Mouse (Mus musculus) liver, postnatal 0 days (tissue): ENCODE data around the gene Sema3c. TPM values are rescaled to one million over a fixed set of nuclear protein-coding genes. Genes with fewer than 3 reads are reported as not detected.

Experiments used
- ATAC-seq: fragments of 200-750 bp; cut with Nextera tagmentation; 2 replicates; pipeline ENCODE4 v1.8.0; 2017; ENCODE audit warnings: mild to moderate bottlenecking, moderate library complexity
- DNase-seq: peaks from one replicate; pipeline ENCODE4 v3.0.0-alpha.2; 2016
- H3K27ac ChIP-seq: fragments of 300-500 bp; sonication (generic); 2 replicates; pipeline ENCODE4 v1.5.1; 2014; ENCODE audit warnings: antibody characterized with exemption, moderate library complexity, mild to moderate bottlenecking, low read depth
- H3K27me3 ChIP-seq: fragments of 300-500 bp; sonication (generic); 2 replicates; pipeline ENCODE4 v1.6.1; 2014; ENCODE audit warnings: low read length, control low read depth, mixed read lengths; ENCODE audit not compliant: insufficient read depth
- H3K36me3 ChIP-seq: fragments of 300-500 bp; sonication (generic); replicated peaks from 2 replicates; pipeline ENCODE4 v1.6.1; 2014; ENCODE audit warnings: mild to moderate bottlenecking, control low read depth, low read length, moderate library complexity, mixed read lengths; ENCODE audit not compliant: insufficient read depth
- H3K4me1 ChIP-seq: fragments of 300-500 bp; sonication (generic); 2 replicates; pipeline ENCODE4 v1.6.1; 2014; ENCODE audit warnings: antibody characterized with exemption, mild to moderate bottlenecking, control low read depth; ENCODE audit not compliant: insufficient read depth
- H3K4me2 ChIP-seq: fragments of 300-500 bp; sonication (generic); 2 replicates; pipeline ENCODE4 v1.6.1; 2014; ENCODE audit warnings: low read depth, mild to moderate bottlenecking, low read length, moderate library complexity, mixed read lengths
- H3K4me3 ChIP-seq: fragments of 300-500 bp; sonication (generic); 2 replicates; pipeline ENCODE4 v1.5.1; 2014; ENCODE audit warnings: low read depth, low read length
- H3K9ac ChIP-seq: fragments of 300-500 bp; sonication (generic); replicated peaks from 2 replicates; pipeline ENCODE4 v1.6.1; 2014; ENCODE audit warnings: mild to moderate bottlenecking, moderate library complexity
- H3K9me3 ChIP-seq: fragments of 300-500 bp; sonication (generic); 2 replicates; pipeline ENCODE4 v1.6.1; 2016; ENCODE audit warnings: mild to moderate bottlenecking, control low read depth, low read length, mixed read lengths
- CTCF ChIP-seq: sonication (generic); IDR thresholded peaks from 2 replicates; pipeline ENCODE4 v1.5.1; 2016; ENCODE audit warnings: antibody characterized with exemption, low read depth
- EP300 ChIP-seq: IDR thresholded peaks from 2 replicates; pipeline ENCODE4 v1.6.1; 2016; ENCODE audit warnings: antibody characterized with exemption, low read depth, mild to moderate bottlenecking
- WGBS: fragments of 180-500 bp; shearing (Covaris S2); extraction: QIAGEN DNeasy Blood & Tissue Kit; methylation state at CpG from one replicate; pipeline ENCODE4 v1.1.7; 2014; ENCODE audit not compliant: insufficient replicate concordance; 5-methylcytosine and 5-hydroxymethylcytosine counted together
- polyA plus RNA-seq: library from polyadenylated mRNA; unstranded; fragments of >200 nt; fragmentation: Nextera tagmentation; extraction: Ambion mirVana; gene quantifications from 2 replicates; pipeline ENCODE4 v1.2.1, GENCODE M21; 2015

Gene Sema3c
- polyA plus RNA-seq, 1 experiment from 2014 or later = 0.53 TPM

- H3K36me3 ChIP-seq = no peaks in the 10 kb centered on the region
- H3K27ac ChIP-seq = no peak overlapping the region
- no peaks in the 10 kb centered on the region for H3K27me3 ChIP-seq
- H3K9me3 ChIP-seq = no peaks in the 10 kb centered on the region
- ATAC-seq (no peak), DNase-seq (no peak)
- no peak overlapping the region for H3K9ac ChIP-seq
- TF ChIP-seq EP300 (no peak), CTCF (no peak)
- no peak overlapping the region for H3K4me2 ChIP-seq
- no peaks in the 10 kb centered on the region for H3K4me1 ChIP-seq
- H3K4me3 ChIP-seq = no peak overlapping the region
Observed at GRCm38 (mm10) chr5:17746520-17746919, 172.4 kb downstream of the Sema3c start.

- TF ChIP-seq CTCF = no peak
- TF ChIP-seq EP300 = no peak
- H3K9me3 ChIP-seq = no peaks in the 10 kb centered on the region
- no peaks in the 10 kb centered on the region for H3K27me3 ChIP-seq
- H3K9ac ChIP-seq = no peak overlapping the region
- ATAC-seq (no peak), DNase-seq (no peak)
- H3K4me2 ChIP-seq = no peak overlapping the region
- H3K4me3 ChIP-seq = no peak overlapping the region
- no peaks in the 10 kb centered on the region for H3K36me3 ChIP-seq
- H3K27ac ChIP-seq = no peak overlapping the region
- 40% methylated on average over 5 of the region's 5 CpGs for WGBS
- H3K4me1 ChIP-seq = no peaks in the 10 kb centered on the region
Observed at GRCm38 (mm10) chr5:17747143-17747542, 173.1 kb downstream of the Sema3c start.

- Histone ChIP-seq H3K4me3 (no peak overlapping the region), H3K36me3 (no peaks in the 10 kb centered on the region), H3K4me2 (no peak overlapping the region), H3K27ac (no peak overlapping the region), H3K9me3 (no peaks in the 10 kb centered on the region), H3K4me1 (no peaks in the 10 kb centered on the region), H3K9ac (no peak overlapping the region), H3K27me3 (no peaks in the 10 kb centered on the region)
- DNase-seq (no peak), ATAC-seq (no peak)
- WGBS = 70% methylated on average over 3 of the region's 3 CpGs
- TF ChIP-seq EP300 (no peak), CTCF (no peak)
Observed at GRCm38 (mm10) chr5:17748293-17748692, 174.2 kb downstream of the Sema3c start.

- H3K4me3 ChIP-seq = no peak overlapping the region
- WGBS = 72% methylated on average over 7 of the region's 7 CpGs
- DNase-seq (no peak), ATAC-seq (no peak)
- H3K27ac ChIP-seq = no peak overlapping the region
- no peak for TF ChIP-seq CTCF
- TF ChIP-seq EP300 = no peak
- H3K4me1 ChIP-seq = no peaks in the 10 kb centered on the region
- H3K9me3 ChIP-seq = no peaks in the 10 kb centered on the region
- H3K36me3 ChIP-seq = no peaks in the 10 kb centered on the region
- H3K4me2 ChIP-seq = no peak overlapping the region
- H3K9ac ChIP-seq = no peak overlapping the region
- H3K27me3 ChIP-seq = no peaks in the 10 kb centered on the region
Observed at GRCm38 (mm10) chr5:17753471-17754005, 179.5 kb downstream of the Sema3c start.

GRCm38 (mm10) chr5:17766006-17766677 lies 192.1 kb downstream of the Sema3c start:
- H3K36me3 ChIP-seq = no peaks in the 10 kb centered on the region
- no peak for ATAC-seq
- H3K27ac ChIP-seq = no peak overlapping the region
- H3K9ac ChIP-seq = no peak overlapping the region
- no peaks in the 10 kb centered on the region for H3K9me3 ChIP-seq
- 61% methylated on average over 4 of the region's 4 CpGs for WGBS
- peak; percentile 55 for TF ChIP-seq CTCF
- TF ChIP-seq EP300 = no peak
- no peaks in the 10 kb centered on the region for H3K27me3 ChIP-seq
- DNase-seq = no peak
- no peak overlapping the region for H3K4me3 ChIP-seq
- H3K4me2 ChIP-seq = no peak overlapping the region
- no peaks in the 10 kb centered on the region for H3K4me1 ChIP-seq

- 59% methylated on average over 2 of the region's 2 CpGs for WGBS
- Histone ChIP-seq H3K4me3 (no peak overlapping the region), H3K27ac (no peak overlapping the region), H3K4me2 (no peak overlapping the region), H3K27me3 (no peaks in the 10 kb centered on the region), H3K36me3 (no peaks in the 10 kb centered on the region), H3K9me3 (no peaks in the 10 kb centered on the region), H3K9ac (no peak overlapping the region), H3K4me1 (no peaks in the 10 kb centered on the region)
- DNase-seq (no peak), ATAC-seq (no peak)
- TF ChIP-seq EP300 = no peak
- no peak for TF ChIP-seq CTCF
Observed at GRCm38 (mm10) chr5:17770328-17770727, 196.2 kb downstream of the Sema3c start.

GRCm38 (mm10) chr5:17776571-17776970 lies 202.5 kb downstream of the Sema3c start:
- WGBS = 84% methylated on average over 6 of the region's 6 CpGs
- ATAC-seq (no peak), DNase-seq (peak; percentile 63)
- Histone ChIP-seq H3K9me3 (no peaks in the 10 kb centered on the region), H3K9ac (no peak overlapping the region), H3K4me3 (no peak overlapping the region), H3K4me2 (no peak overlapping the region), H3K27ac (no peak overlapping the region), H3K4me1 (no peaks in the 10 kb centered on the region), H3K36me3 (no peaks in the 10 kb centered on the region), H3K27me3 (no peaks in the 10 kb centered on the region)
- TF ChIP-seq CTCF (no peak), EP300 (no peak)

Other genes starting within 250 kb of the Sema3c start
- not detected in 2 replicates for gene Speer4f2, start 201.1 kb upstream of the Sema3c start, polyA plus RNA-seq
- not detected in 2 replicates for gene Speer4f1, start 98.2 kb upstream of the Sema3c start, polyA plus RNA-seq